Mouse (Mus musculus) kidney, adult 2 months (tissue): Measurements from ENCODE around the gene Lrrc40.

Experiments
- CTCF ChIP-seq: fragments of 200-500 bp; conservative IDR thresholded peaks from 2 replicates; pipeline ENCODE4 v1.5.1; 2011; ENCODE audit warnings: low read depth, mild to moderate bottlenecking, control low read depth, low read length, moderate library complexity, mixed read lengths; ENCODE audit not compliant: insufficient read depth, insufficient read length
- POLR2A ChIP-seq: fragments of 200-500 bp; IDR thresholded peaks from one replicate; pipeline ENCODE4 v1.6.1; 2011; ENCODE audit warnings: low read depth, low read length, control low read depth

- no peak for TF ChIP-seq CTCF
- TF ChIP-seq POLR2A = no peak
Observed at GRCm38 (mm10) chr3:158035866-158036265, 596 bp upstream of the Lrrc40 start.
